Mouse (Mus musculus): ENCODE measurements around the gene Olfr90. TPM values are rescaled to one million over a fixed set of nuclear protein-coding genes. Genes with fewer than 3 reads are reported as not detected.
"Not testable (repeated sequence)": the region's sequence is repeated elsewhere in the genome, so short reads cannot be mapped to it uniquely, and the experiment has no call there.

Olfr90 gene
- 0.08 TPM in 1 of 2 replicates, not detected in the other for polyA plus RNA-seq (2016; fragmentation: Nextera tagmentation; extraction: Ambion mirVana)

DNA sequence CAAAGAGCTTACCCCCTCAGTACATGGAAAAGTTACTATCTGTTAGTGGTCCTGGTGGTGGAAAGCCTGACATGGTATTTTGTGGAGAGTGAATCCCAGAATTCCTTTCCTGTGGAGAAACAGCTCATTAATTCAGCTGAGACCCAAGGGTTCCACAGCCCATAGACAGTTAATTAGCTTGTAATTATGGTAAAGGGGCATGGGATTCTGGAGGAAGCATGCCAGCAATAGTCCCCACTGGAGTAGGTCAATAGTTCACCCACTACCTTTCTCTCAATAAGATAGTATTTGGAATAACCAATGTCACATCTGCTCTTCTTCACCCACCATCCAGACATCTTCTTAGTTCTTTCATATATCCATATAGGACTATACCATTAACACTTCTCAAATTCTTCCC, at the start of gene Olfr90:
Gene Olfr90 (minus strand): TSS at position 101 of the 400 bp plus-strand sequence.
- ATAC-seq (ENCODE audit: insufficient number of reproducible peaks, insufficient read depth, low FRiP score, low TSS enrichment, low read depth) = no peak

DNA sequence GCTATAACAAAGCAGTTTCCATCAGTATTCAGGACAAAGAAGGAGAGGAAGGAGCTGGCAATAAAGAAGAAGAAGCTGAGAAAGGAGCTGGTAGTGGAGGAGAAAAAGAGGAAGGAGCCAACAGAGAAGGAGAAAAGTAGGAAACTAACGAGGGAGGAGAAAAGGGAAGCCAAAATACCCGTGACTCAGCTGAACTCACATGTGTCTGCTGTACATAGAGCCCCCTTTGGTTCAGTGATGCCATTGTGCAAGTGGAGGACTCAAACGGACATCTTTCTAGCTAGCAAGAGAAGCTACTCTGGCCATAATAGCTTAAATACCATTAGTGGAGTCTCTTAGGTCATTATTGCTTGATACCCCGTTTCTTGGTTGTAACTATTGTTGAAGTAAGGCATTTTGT, 43.1 kb upstream of the Olfr90 start:
- ATAC-seq (ENCODE audit: insufficient number of reproducible peaks, insufficient read depth, low FRiP score, low TSS enrichment, low read depth); H3K27ac ChIP-seq; H3K4me3 ChIP-seq (replicated peaks); H3K9me3 ChIP-seq; H3K9ac ChIP-seq (replicated peaks); H3K27me3 ChIP-seq; H3K4me1 ChIP-seq (replicated peaks); H3K36me3 ChIP-seq; H3K4me2 ChIP-seq: not testable (repeated sequence)
- 78% methylated on average over 4 of the region's 4 CpGs for WGBS

More for the DNA sequence above, at the start of gene Olfr90:
- H3K4me1 ChIP-seq (replicated peaks) = no peaks in the 10 kb centered on the region
- H3K36me3 ChIP-seq = no peaks in the 10 kb centered on the region
- no peaks in the 10 kb centered on the region for H3K27me3 ChIP-seq
- H3K4me2 ChIP-seq = no peak within 1 kb of the TSS
- no peaks in the 10 kb centered on the region for H3K9me3 ChIP-seq
- no peak within 1 kb of the TSS for H3K4me3 ChIP-seq (replicated peaks)
- H3K9ac ChIP-seq (replicated peaks) = no peak within 1 kb of the TSS
- H3K27ac ChIP-seq = no peak within 1 kb of the TSS

DNA sequence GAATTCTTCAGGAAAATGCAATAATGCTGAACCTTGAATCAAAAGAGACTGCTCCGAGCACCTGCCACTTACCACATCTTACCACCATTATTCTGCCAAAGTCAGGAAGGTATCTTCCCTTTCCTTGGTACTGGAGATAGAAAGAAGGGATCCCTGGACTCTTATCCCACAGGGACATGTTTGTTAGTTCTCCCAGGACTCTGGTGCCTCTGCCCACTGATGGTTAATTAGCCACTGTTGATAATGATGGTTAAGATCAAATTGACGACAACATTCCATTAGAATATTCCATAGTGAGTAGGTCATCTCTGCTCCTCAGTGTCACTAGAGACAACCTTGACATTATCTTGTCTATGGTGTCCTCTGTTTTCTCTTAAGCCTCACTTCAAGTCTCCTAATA, 31.7 kb upstream of the Olfr90 start, which contains the start of gene Olfr92:
Gene Olfr92 (minus strand): TSS at position 101 of the 400 bp plus-strand sequence.
- Histone ChIP-seq H3K4me2 (no peak within 1 kb of the TSS), H3K9me3 (no peaks in the 10 kb centered on the region), H3K4me1 (replicated peaks) (no peaks in the 10 kb centered on the region), H3K36me3 (no peaks in the 10 kb centered on the region), H3K27ac (no peak within 1 kb of the TSS), H3K9ac (replicated peaks) (no peak within 1 kb of the TSS), H3K4me3 (replicated peaks) (no peak within 1 kb of the TSS), H3K27me3 (no peaks in the 10 kb centered on the region)
- no peak for ATAC-seq (ENCODE audit: insufficient number of reproducible peaks, insufficient read depth, low FRiP score, low TSS enrichment, low read depth)
- WGBS = 86% methylated on average over 2 of the region's 2 CpGs

DNA sequence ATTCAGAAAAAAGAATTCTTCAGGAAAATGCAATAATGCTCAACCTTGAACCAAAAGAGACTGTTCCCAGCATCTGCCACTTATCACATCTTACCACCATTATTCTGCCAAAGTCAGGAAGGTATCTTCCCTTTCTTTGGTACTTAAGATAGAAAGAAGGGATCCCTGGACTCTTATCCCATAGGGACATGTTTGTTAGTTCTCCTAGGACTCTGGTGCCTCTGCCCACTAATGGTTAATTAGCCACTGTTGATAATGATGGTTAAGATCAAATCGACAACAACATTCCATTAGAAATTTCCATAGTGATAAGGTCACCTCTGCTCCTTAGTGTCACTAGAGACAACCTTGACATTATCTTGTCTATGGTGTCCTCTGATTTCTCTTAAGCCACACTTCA, 9.9 kb upstream of the Olfr90 start, which contains the start of gene Olfr91:
Gene Olfr91 (minus strand): TSS at position 101 of the 400 bp plus-strand sequence.
- Histone ChIP-seq H3K4me2 (no peak within 1 kb of the TSS), H3K9me3 (no peaks in the 10 kb centered on the region), H3K9ac (replicated peaks) (no peak within 1 kb of the TSS), H3K27me3 (no peaks in the 10 kb centered on the region), H3K4me3 (replicated peaks) (no peak within 1 kb of the TSS), H3K27ac (no peak within 1 kb of the TSS), H3K4me1 (replicated peaks) (no peaks in the 10 kb centered on the region), H3K36me3 (no peaks in the 10 kb centered on the region)
- no peak for ATAC-seq (ENCODE audit: insufficient number of reproducible peaks, insufficient read depth, low FRiP score, low TSS enrichment, low read depth)
- WGBS = 90% methylated on average over 1 of the region's 1 CpGs

DNA sequence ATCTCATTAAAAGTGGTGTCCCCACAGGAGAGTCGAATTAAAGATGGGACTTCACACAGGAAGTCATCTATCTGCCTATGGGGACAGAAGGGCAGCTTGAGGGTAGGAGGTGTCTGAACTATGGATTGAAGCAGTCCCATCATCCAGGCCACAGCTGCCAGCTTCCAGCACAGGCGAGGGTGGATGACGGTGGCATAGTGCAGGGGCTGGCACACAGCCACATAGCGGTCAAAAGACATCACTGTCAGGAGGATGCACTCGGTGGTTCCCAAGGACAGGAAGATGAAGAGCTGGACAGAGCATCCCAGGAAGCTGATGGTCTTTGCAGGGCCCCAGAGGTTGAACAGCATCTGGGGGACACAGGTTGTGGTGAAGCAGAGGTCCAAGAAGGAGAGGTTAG, 5.0 kb upstream of the Olfr90 start:
- Histone ChIP-seq H3K9ac (replicated peaks) (no peak overlapping the region), H3K4me2 (no peak overlapping the region), H3K27ac (no peak overlapping the region), H3K27me3 (no peaks in the 10 kb centered on the region), H3K4me3 (replicated peaks) (no peak overlapping the region), H3K4me1 (replicated peaks) (no peaks in the 10 kb centered on the region), H3K36me3 (no peaks in the 10 kb centered on the region), H3K9me3 (no peaks in the 10 kb centered on the region)
- 87% methylated on average over 5 of the region's 5 CpGs for WGBS
- ATAC-seq (ENCODE audit: insufficient number of reproducible peaks, insufficient read depth, low FRiP score, low TSS enrichment, low read depth) = no peak

DNA sequence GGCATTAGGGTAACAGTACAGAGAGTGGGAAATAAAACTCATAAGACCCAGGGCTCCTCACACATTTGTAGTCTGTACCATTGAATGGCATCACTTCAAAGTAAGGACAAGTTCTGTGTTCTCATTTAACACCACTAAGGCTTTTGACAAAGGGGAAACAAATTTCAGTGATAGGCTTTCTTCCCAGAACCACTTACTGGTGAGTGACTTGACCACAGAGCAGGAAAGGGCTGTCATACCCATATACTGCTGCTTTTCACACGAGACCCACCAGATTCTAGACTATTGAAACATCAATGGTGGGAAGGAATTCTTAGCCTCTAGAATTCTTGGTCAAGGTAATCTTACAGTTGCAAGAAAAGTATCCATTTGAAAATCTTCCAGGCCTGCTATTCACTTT, 3.9 kb upstream of the Olfr90 start:
- 71% methylated on average over 1 of the region's 1 CpGs for WGBS
- Histone ChIP-seq H3K27ac (no peak overlapping the region), H3K4me3 (replicated peaks) (no peak overlapping the region)

DNA sequence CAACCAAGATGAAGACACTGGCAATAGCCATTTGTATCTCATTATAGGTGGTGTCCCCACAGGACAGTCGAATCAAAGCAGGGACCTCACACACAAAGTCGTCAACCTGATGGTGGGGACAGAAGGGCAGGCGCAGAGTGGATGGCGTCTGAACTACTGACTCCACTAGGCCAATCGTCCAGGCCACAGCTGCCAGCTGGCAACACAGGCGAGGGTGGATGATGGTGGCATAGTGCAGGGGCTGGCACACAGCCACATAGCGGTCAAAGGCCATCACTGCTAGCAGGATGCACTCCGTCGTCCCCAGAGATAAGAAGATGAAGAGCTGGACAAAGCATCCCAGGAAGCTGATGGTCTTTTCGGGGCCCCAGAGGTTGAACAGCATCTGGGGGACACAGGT, 2.8 kb downstream of the Olfr90 start:
- WGBS = 84% methylated on average over 10 of the region's 10 CpGs
- H3K4me2 ChIP-seq = no peak overlapping the region
- H3K4me3 ChIP-seq (replicated peaks) = no peak overlapping the region
- H3K27ac ChIP-seq = no peak overlapping the region
- H3K4me1 ChIP-seq (replicated peaks) = no peaks in the 10 kb centered on the region
- no peak overlapping the region for H3K9ac ChIP-seq (replicated peaks)
- ATAC-seq (ENCODE audit: insufficient number of reproducible peaks, insufficient read depth, low FRiP score, low TSS enrichment, low read depth) = no peak
- H3K27me3 ChIP-seq = no peaks in the 10 kb centered on the region
- H3K9me3 ChIP-seq = no peaks in the 10 kb centered on the region
- no peaks in the 10 kb centered on the region for H3K36me3 ChIP-seq

More for the DNA sequence above, 3.9 kb upstream of the Olfr90 start:
- no peaks in the 10 kb centered on the region for H3K9me3 ChIP-seq
- H3K27me3 ChIP-seq = no peaks in the 10 kb centered on the region
- H3K4me1 ChIP-seq (replicated peaks) = no peaks in the 10 kb centered on the region
- ATAC-seq (ENCODE audit: insufficient number of reproducible peaks, insufficient read depth, low FRiP score, low TSS enrichment, low read depth) = no peak
- H3K36me3 ChIP-seq = no peaks in the 10 kb centered on the region
- no peak overlapping the region for H3K4me2 ChIP-seq
- no peak overlapping the region for H3K9ac ChIP-seq (replicated peaks)

DNA sequence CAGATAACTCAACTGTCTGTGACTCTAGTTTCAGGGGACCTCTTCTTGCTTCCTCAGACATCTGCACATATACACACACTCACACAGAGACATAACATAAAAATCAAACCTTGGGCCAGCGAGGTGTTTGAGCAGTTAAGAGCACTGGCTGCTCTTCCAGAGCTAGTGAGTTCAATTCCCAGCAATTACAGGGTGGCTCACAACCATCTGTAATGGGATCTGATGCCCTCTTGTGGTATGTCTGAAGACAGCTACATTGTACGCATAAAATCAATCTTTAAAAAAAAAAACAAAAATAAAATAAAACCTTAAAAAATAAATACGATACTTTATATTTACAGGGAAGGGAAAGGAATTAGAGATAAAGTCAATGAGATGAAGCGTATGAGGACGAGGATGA, 3.7 kb downstream of the Olfr90 start:
- no peak overlapping the region for H3K9ac ChIP-seq (replicated peaks)
- H3K27ac ChIP-seq = no peak overlapping the region
- no peak overlapping the region for H3K4me3 ChIP-seq (replicated peaks)
- 72% methylated on average over 5 of the region's 5 CpGs for WGBS
- H3K27me3 ChIP-seq = no peaks in the 10 kb centered on the region
- ATAC-seq (ENCODE audit: insufficient number of reproducible peaks, insufficient read depth, low FRiP score, low TSS enrichment, low read depth) = no peak
- no peaks in the 10 kb centered on the region for H3K4me1 ChIP-seq (replicated peaks)
- no peaks in the 10 kb centered on the region for H3K9me3 ChIP-seq
- H3K36me3 ChIP-seq = no peaks in the 10 kb centered on the region
- H3K4me2 ChIP-seq = no peak overlapping the region

DNA sequence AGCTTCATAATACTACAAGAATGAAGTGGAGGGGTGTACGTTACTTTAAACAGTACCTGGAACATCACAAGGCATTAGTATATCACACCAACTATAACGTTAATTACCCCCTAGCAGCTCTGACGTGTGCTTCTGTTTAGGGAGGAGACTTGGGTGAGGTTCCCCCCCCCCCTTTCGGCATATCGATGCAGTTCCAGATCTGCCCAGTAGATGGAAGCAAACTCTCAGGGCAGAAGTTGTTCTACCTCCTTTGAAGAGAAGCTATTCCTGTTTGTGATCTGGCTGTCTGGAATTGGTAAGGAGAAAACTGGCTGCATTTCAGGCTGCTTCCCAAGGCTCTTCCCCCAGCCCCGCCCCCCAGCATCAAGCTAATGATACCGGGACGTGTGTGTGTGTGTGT, 5.0 kb downstream of the Olfr90 start:
- 0 out of 2 replicates have a peak, but pooled peaks have one; percentile 33 for ATAC-seq (ENCODE audit: insufficient number of reproducible peaks, insufficient read depth, low FRiP score, low TSS enrichment, low read depth)
- Histone ChIP-seq H3K27me3 (no peaks in the 10 kb centered on the region), H3K9me3 (no peaks in the 10 kb centered on the region), H3K4me1 (replicated peaks) (peaks cover 10% of the 10 kb centered on the region), H3K4me3 (replicated peaks) (no peak overlapping the region), H3K36me3 (no peaks in the 10 kb centered on the region), H3K9ac (replicated peaks) (no peak overlapping the region), H3K4me2 (no peak overlapping the region), H3K27ac (no peak overlapping the region)
- 4% methylated on average over 8 of the region's 8 CpGs for WGBS

DNA sequence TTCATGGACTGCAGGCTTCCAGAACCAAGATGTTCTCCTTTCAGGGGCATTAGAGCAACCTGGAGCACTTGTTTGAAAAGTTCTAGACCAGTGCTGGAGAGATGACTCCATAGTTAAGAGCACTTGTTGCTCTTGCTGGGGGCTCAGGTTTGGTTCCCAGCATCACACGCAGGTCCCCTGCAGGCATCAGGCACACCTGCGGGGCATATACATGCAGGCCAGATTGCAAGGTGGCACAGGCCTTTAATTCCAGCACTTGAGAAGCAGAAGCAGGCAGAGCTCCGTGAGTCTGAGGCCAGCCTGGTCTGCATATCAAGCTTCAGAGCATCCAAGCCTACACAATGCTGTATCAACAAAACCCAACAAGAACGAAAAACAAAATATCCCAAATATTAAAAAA, 6.6 kb downstream of the Olfr90 start:
- peaks cover 2% of the 10 kb centered on the region; the same call in 1 of the 2 replicates for H3K36me3 ChIP-seq
- no peak overlapping the region for H3K27ac ChIP-seq
- H3K4me2 ChIP-seq = no peak overlapping the region
- WGBS = 91% methylated on average over 4 of the region's 4 CpGs
- H3K4me1 ChIP-seq (replicated peaks) = peaks cover 10% of the 10 kb centered on the region
- H3K9ac ChIP-seq (replicated peaks) = no peak overlapping the region
- H3K27me3 ChIP-seq = no peaks in the 10 kb centered on the region
- ATAC-seq (ENCODE audit: insufficient number of reproducible peaks, insufficient read depth, low FRiP score, low TSS enrichment, low read depth) = no peak
- H3K4me3 ChIP-seq (replicated peaks) = no peak overlapping the region
- no peaks in the 10 kb centered on the region for H3K9me3 ChIP-seq

DNA sequence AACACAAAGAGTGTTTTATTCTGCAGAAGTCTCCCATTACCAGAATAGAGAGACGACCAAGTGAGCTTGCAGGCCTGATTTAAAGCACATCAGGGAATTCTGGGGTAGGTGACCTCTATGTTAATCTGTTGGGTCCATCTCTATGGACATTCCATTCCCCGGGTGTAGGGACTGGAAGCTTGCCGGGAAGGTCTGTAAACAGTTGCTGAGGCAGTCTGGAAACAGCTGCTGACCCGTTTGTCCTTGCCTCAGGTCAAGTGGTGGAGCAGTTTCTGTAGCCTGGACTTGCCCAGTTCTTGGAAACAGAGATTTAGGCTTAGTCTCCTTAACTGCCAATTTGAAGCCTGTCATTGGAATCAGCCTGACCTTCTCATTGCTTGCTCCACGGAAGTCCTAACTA, 8.2 kb downstream of the Olfr90 start:
- H3K36me3 ChIP-seq = peaks cover 16% of the 10 kb centered on the region
- no peak overlapping the region for H3K4me3 ChIP-seq (replicated peaks)
- H3K27ac ChIP-seq = no peak overlapping the region
- no peak overlapping the region for H3K9ac ChIP-seq (replicated peaks)
- H3K4me2 ChIP-seq = no peak overlapping the region
- no peaks in the 10 kb centered on the region for H3K27me3 ChIP-seq
- 14% methylated on average over 5 of the region's 5 CpGs for WGBS
- peaks cover 10% of the 10 kb centered on the region for H3K4me1 ChIP-seq (replicated peaks)
- no peak for ATAC-seq (ENCODE audit: insufficient number of reproducible peaks, insufficient read depth, low FRiP score, low TSS enrichment, low read depth)
- no peaks in the 10 kb centered on the region for H3K9me3 ChIP-seq

DNA sequence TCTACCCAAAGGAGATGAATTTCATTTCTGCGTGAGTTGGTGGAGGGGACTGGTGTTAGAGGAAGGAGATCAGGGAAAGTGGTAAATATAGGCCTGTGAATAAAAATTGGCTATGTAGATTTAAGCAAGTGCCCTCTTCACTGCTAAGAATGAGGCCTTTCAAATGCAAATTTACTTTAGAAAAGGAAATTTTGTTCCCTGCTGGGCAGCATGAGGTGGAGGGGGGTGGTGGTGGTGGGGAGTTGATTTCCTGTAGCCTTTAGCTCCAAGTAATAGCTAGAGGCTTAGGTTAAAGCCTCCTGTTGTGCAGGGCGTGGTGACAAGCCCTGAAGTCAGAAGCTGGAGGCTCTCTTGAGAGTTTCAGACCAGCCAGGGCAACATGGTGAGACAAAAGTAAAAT, 9.3 kb downstream of the Olfr90 start:
- H3K36me3 ChIP-seq = peaks cover 27% of the 10 kb centered on the region
- WGBS = 33% methylated on average over 2 of the region's 2 CpGs
- H3K9ac ChIP-seq (replicated peaks) = no peak overlapping the region
- H3K4me1 ChIP-seq (replicated peaks) = peaks cover 10% of the 10 kb centered on the region
- H3K27ac ChIP-seq = 0 out of 2 replicates have a peak overlapping the region, but pooled peaks have one; percentile 8
- no peak overlapping the region for H3K4me3 ChIP-seq (replicated peaks)
- no peaks in the 10 kb centered on the region for H3K27me3 ChIP-seq
- ATAC-seq (ENCODE audit: insufficient number of reproducible peaks, insufficient read depth, low FRiP score, low TSS enrichment, low read depth) = no peak
- H3K4me2 ChIP-seq = no peak overlapping the region
- H3K9me3 ChIP-seq = no peaks in the 10 kb centered on the region

All from limb, embryonic 12.5 days (tissue).